Mouse (Mus musculus) midbrain, embryonic 13.5 days (tissue): Measurements from ENCODE around the gene Pno1. TPM values are rescaled to one million over a fixed set of nuclear protein-coding genes. Genes with fewer than 3 reads are reported as not detected.

Experiments
- ATAC-seq: fragments of 200-750 bp; cut with Nextera tagmentation; 2 replicates; pipeline ENCODE4 v1.8.0; 2017; ENCODE audit warnings: mild to moderate bottlenecking, moderate TSS enrichment, moderate library complexity
- H3K27ac ChIP-seq: fragments of 300-500 bp; sonication (generic); 2 replicates; pipeline ENCODE4 v1.5.1; 2015; ENCODE audit warnings: inconsistent platforms, mild to moderate bottlenecking, moderate library complexity
- H3K27me3 ChIP-seq: fragments of 300-500 bp; sonication (generic); 2 replicates; pipeline ENCODE4 v1.6.1; 2015; ENCODE audit warnings: mild to moderate bottlenecking, inconsistent platforms
- H3K36me3 ChIP-seq: fragments of 300-500 bp; sonication (generic); 2 replicates; pipeline ENCODE4 v1.6.1; 2015; ENCODE audit warnings: mild to moderate bottlenecking, inconsistent platforms
- H3K4me1 ChIP-seq: fragments of 300-500 bp; sonication (generic); replicated peaks from 2 replicates; pipeline ENCODE4 v1.6.1; 2015; ENCODE audit warnings: inconsistent platforms
- H3K4me2 ChIP-seq: fragments of 300-500 bp; sonication (generic); replicated peaks from 2 replicates; pipeline ENCODE4 v1.6.1; 2015; ENCODE audit warnings: moderate library complexity, mild to moderate bottlenecking, inconsistent platforms
- H3K4me3 ChIP-seq: fragments of 300-500 bp; sonication (generic); replicated peaks from 2 replicates; pipeline ENCODE4 v1.5.1; 2015; ENCODE audit warnings: mild to moderate bottlenecking, inconsistent platforms
- H3K9ac ChIP-seq: fragments of 300-500 bp; sonication (generic); replicated peaks from 2 replicates; pipeline ENCODE4 v1.6.1; 2015; ENCODE audit warnings: mild to moderate bottlenecking, inconsistent platforms
- H3K9me3 ChIP-seq: fragments of 300-500 bp; sonication (generic); 2 replicates; pipeline ENCODE4 v1.6.1; 2016; ENCODE audit warnings: mild to moderate bottlenecking, inconsistent platforms
- WGBS: fragments of 180-500 bp; shearing (Covaris S2); methylation state at CpG from one replicate; pipeline ENCODE4 v1.1.7; 2015; 5-methylcytosine and 5-hydroxymethylcytosine counted together
- polyA plus RNA-seq: library from polyadenylated mRNA; unstranded; fragments of >200 nt; fragmentation: Nextera tagmentation; extraction: Ambion mirVana; gene quantifications from 2 replicates; pipeline ENCODE4 v1.2.1, GENCODE M21; 2015

Pno1 gene
- polyA plus RNA-seq, 1 experiment from 2014 or later, result 48.5 TPM

DNA sequence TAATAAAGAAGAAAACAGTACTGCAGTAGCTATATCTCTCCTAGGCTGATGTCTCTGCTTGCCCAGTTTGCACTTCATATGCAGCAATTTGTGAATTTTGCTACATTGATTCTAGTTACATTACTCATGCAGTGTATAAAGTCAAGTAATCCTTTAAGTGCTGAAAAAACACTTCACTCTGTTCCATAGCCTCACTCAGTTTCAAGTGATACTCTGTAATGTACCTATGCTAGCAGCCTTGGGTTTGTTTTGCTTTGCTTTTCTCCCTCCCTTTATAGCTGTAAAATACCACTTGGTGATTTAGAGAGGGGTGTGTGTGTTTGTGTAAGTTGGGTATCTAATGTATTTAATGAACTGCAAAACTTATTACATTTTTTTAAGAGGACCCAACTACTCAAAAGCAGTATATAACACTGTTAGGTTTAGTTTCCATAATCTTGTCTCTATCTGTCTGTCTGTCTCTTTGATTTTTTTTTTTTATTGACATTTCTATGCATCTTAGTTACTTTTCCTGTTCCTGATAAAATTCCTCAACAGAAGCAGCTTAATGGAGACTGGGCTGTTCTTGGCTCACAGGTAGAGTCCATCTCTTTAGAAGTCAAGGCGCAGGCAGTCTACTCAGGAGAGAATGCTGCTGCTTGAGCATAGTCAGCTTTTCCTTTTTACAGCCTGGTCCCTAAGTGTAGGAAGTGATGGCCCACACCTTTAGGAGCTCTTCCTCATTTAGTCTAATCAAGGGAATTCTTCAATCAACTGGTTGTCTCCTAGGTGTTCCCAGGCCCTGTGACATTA, 40.2 kb downstream of the Pno1 start:
- Histone ChIP-seq H3K9ac (no peak overlapping the region), H3K4me1 (peaks cover 15% of the 10 kb centered on the region; the same call in 1 of the 2 replicates), H3K27ac (no peak overlapping the region), H3K27me3 (no peaks in the 10 kb centered on the region), H3K4me3 (no peak overlapping the region), H3K9me3 (peaks cover 6% of the 10 kb centered on the region; the same call in 1 of the 2 replicates), H3K36me3 (peaks cover 4% of the 10 kb centered on the region; the same call in 1 of the 2 replicates), H3K4me2 (no peak overlapping the region)
- 86% methylated on average over 1 of the region's 1 CpGs for WGBS
- ATAC-seq, result 0 out of 2 replicates have a peak, but pooled peaks have one; percentile 9

DNA sequence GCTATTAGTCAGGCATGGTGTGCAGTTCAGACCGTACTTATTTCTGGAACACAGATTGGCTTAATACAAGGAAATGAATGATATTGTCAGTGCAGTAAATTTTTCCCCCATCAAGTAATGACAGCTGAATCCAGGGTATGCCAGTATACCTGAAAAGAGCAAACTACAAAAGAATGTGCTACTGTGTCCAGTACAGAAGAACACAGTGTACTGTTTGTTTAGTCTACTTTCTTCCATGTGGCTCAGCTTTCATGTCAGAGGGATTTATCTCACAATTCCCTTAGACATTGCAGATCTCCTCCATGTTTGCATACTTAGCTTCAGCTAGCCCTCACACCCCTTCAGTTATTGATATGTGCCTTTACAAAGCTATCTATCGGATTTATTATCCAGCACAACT, 42.1 kb downstream of the Pno1 start:
- Histone ChIP-seq H3K9ac (no peak overlapping the region), H3K9me3 (peaks cover 6% of the 10 kb centered on the region; the same call in 1 of the 2 replicates), H3K4me1 (peaks cover 18% of the 10 kb centered on the region; the same call in 1 of the 2 replicates), H3K4me3 (no peak overlapping the region), H3K36me3 (peaks cover 4% of the 10 kb centered on the region; the same call in 1 of the 2 replicates), H3K4me2 (no peak overlapping the region), H3K27me3 (no peaks in the 10 kb centered on the region), H3K27ac (no peak overlapping the region)
- 93% methylated on average over 2 of the region's 2 CpGs for WGBS
- ATAC-seq, result no peak

DNA sequence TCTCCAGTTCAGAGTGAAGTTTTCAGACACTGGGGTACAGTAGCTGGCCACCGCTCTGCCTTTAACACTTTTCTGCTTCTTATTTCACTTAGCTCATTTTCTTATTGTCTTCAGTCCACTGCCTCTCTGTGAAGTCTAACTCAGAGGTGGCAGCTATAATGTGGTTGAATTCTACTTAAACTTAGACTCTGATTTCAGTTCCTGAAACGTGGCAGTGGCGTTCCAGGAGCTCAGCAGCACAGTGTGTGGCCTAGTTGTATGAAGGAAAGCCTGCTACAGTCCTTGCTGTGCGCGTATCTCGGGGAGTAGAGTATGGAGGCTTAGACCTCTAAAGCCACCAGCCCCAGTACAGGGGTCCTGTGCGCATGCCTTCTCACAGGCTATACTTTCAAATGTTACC, 44.7 kb downstream of the Pno1 start:
- 89% methylated on average over 7 of the region's 7 CpGs for WGBS

DNA sequence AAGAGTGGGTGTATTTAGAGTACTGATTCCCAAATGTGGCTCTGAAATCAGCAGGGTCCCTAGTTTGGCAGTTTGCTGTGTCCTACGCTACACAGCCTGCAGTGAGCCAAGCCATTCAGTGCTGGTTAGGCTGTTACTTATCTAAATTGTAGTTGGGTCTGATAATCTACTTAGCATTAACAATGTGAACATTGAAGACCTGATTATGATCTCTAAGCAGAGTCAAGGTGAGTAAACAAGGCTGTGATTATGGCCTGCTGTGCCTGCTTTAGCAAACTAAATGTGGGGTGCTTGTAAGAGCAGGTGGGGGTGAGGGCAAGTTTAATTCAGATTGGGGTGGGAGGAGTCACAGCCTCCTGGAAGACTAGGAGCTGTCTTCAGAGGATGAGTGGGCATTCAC, 47.4 kb downstream of the Pno1 start:
- Histone ChIP-seq H3K27ac (no peak overlapping the region), H3K4me3 (no peak overlapping the region), H3K4me1 (peaks cover 47% of the 10 kb centered on the region), H3K9ac (no peak overlapping the region), H3K27me3 (no peaks in the 10 kb centered on the region), H3K36me3 (no peaks in the 10 kb centered on the region), H3K4me2 (no peak overlapping the region), H3K9me3 (no peaks in the 10 kb centered on the region)
- no peak for ATAC-seq
- WGBS, result 57% methylated on average over 1 of the region's 1 CpGs

More for the DNA sequence above, 44.7 kb downstream of the Pno1 start:
- no peaks in the 10 kb centered on the region for H3K27me3 ChIP-seq
- no peak overlapping the region for H3K9ac ChIP-seq
- H3K4me3 ChIP-seq, result no peak overlapping the region
- H3K9me3 ChIP-seq, result no peaks in the 10 kb centered on the region
- peaks cover 40% of the 10 kb centered on the region for H3K4me1 ChIP-seq
- H3K4me2 ChIP-seq, result no peak overlapping the region
- no peak for ATAC-seq
- no peaks in the 10 kb centered on the region for H3K36me3 ChIP-seq
- H3K27ac ChIP-seq, result no peak overlapping the region

DNA sequence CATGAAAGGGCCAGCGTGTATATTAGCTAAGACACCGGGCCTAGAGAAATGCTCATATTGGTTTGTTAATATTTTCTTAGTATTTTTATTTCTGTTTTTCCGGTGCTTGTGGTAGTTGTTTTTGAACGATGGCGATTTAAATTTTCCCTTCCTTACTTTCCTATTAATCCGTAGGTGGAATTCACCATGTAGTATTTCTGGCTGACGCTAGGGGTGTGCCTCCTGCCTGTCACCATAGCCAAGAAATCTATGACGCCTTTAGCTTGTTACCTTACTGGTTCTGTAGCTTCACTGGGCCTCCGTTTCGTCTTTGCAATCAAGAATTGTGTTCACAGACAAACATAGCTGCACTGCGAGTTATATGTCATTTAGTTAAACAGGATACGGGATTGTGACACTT, 51.1 kb downstream of the Pno1 start:
- no peaks in the 10 kb centered on the region for H3K27me3 ChIP-seq
- H3K36me3 ChIP-seq, result no peaks in the 10 kb centered on the region
- WGBS, result 4% methylated on average over 12 of the region's 12 CpGs
- peak overlapping the region; percentile 99 for H3K4me3 ChIP-seq
- H3K27ac ChIP-seq, result peak overlapping the region; percentile 95
- peaks cover 44% of the 10 kb centered on the region for H3K4me1 ChIP-seq
- no peaks in the 10 kb centered on the region for H3K9me3 ChIP-seq
- H3K9ac ChIP-seq, result peak overlapping the region; percentile 99
- H3K4me2 ChIP-seq, result peak overlapping the region; percentile 75
- no peak for ATAC-seq

DNA sequence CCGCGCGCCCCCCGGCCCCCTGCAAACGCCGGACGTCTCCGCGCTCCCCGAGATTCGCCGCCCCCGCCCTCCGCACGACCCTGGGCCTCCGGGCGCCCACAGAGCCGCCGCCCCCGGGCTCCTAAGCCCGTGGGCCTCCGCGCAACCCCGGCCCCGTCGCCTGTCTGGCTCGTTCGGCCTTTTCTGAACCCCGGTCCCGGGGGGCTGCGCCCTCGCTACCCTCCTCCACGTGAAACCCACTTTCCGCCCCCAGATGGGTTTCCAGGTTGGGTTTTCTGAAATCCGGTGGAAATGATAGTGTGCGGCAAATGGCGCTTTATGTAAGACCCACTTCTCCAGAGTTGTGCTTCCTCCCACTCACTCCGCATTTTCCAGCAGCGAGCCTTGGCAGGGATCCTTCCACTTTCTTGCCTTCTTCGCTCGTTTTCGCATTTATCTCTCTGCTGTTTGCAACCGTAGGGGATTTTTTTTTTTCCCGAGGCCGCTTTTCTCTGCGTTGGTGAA, 51.6 kb downstream of the Pno1 start:
- WGBS, result under 1% methylated on average over 44 of the region's 46 CpGs
- H3K36me3 ChIP-seq, result no peaks in the 10 kb centered on the region
- H3K27ac ChIP-seq, result peak overlapping the region; percentile 95
- H3K4me3 ChIP-seq, result peak overlapping the region; percentile 99
- ATAC-seq, result no peak; the same call in 1 of the 2 replicates
- peak overlapping the region; percentile 75 for H3K4me2 ChIP-seq
- H3K9ac ChIP-seq, result peak overlapping the region; percentile 99
- no peaks in the 10 kb centered on the region for H3K9me3 ChIP-seq
- H3K4me1 ChIP-seq, result peaks cover 42% of the 10 kb centered on the region
- H3K27me3 ChIP-seq, result no peaks in the 10 kb centered on the region

DNA sequence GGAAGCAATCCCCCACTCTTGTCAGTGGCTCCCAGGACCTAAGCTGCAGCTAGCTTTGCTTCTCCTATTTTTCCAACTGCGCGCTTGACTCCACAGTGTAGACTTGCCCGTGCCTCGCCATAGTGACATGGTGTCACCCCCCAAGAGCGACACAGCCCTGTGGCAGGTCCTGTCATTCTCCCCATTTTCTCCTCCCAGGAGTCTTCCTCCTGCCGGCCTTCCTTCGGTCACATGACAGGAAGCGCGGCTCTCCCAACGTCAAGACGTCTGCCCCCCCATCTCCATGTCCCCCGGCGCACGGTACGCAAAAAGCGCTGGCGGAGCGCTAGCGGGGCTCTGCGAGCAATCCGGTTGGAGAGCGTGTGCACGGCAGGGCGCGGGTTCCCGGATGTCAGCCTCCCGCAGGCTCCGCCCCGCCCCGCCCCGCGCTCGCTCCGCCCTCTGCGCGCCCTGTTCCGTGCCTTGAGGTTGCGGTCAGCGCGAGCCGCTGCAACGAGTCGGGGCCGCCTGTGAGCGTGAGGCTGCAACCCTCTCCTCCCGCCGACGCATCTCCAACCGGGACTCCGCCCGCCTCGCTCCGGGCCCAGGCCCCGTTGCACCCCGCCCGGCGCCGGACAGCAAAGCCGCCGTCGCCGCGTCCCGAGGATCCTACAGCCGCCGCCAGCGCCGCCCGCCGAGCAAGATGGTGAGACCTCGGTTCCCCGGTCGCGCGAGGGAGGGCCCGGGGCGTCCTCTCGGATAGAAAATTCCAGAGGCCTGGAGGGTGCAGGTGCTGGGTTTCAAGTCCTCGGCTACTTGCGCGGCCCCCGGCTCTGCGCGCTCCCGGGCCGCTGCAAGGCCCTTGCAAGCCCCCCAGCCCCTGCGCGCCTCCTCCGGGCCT, 52.3 kb downstream of the Pno1 start, which contains the start of gene Ppp3r1:
Ppp3r1 (plus strand) TSS at position 406 of the 880 bp plus-strand sequence.
- Histone ChIP-seq H3K9me3 (no peaks in the 10 kb centered on the region), H3K4me2 (peak within 1 kb of the TSS; percentile 75), H3K27ac (peak within 1 kb of the TSS; percentile 95), H3K4me3 (peak within 1 kb of the TSS; percentile 99), H3K9ac (peak within 1 kb of the TSS; percentile 99), H3K4me1 (peaks cover 39% of the 10 kb centered on the region), H3K27me3 (no peaks in the 10 kb centered on the region), H3K36me3 (no peaks in the 10 kb centered on the region)
- ATAC-seq, result peak; percentile 98
- WGBS, result under 1% methylated on average over 83 of the region's 89 CpGs

Other genes with a start within 250 kb of the Pno1 start
- 93.1 and 96.0 TPM in 2 replicates for gene Cnrip1, start 160.0 kb downstream of the Pno1 start, polyA plus RNA-seq
- 3.5 and 3.8 TPM in 2 replicates for gene Plek, start 159.2 kb downstream of the Pno1 start, polyA plus RNA-seq
- gene Ppp3r1, start 52.3 kb downstream of the Pno1 start, polyA plus RNA-seq, result 149 and 162 TPM in 2 replicates
- gene Wdr92, start 29.5 kb downstream of the Pno1 start, polyA plus RNA-seq, result 22.5 and 23.0 TPM in 2 replicates
- gene C1d, start 46.0 kb upstream of the Pno1 start, polyA plus RNA-seq, result 135 and 142 TPM in 2 replicates